Mouse (Mus musculus) hindbrain, postnatal 0 days (tissue): ENCODE results near the gene Bend5. TPM values are rescaled to one million over a fixed set of nuclear protein-coding genes. Genes with fewer than 3 reads are reported as not detected.

Experiments used
- ATAC-seq: fragments of 200-750 bp; cut with Nextera tagmentation; 2 replicates; pipeline ENCODE4 v1.8.0; 2017; ENCODE audit warnings: mild to moderate bottlenecking, moderate TSS enrichment, moderate library complexity
- DNase-seq: peaks from one replicate; pipeline ENCODE4 v3.0.0-alpha.2; 2015; ENCODE audit warnings: low spot score
- H3K27ac ChIP-seq: fragments of 300-500 bp; sonication (generic); 2 replicates; pipeline ENCODE4 v1.5.1; 2014; ENCODE audit warnings: mild to moderate bottlenecking
- H3K27me3 ChIP-seq: fragments of 300-500 bp; sonication (generic); 2 replicates; pipeline ENCODE4 v1.6.1; 2014; ENCODE audit warnings: low read length, mixed read lengths; ENCODE audit not compliant: insufficient read depth
- H3K36me3 ChIP-seq: fragments of 300-500 bp; sonication (generic); 2 replicates; pipeline ENCODE4 v1.6.1; 2014; ENCODE audit warnings: low read length, mixed read lengths; ENCODE audit not compliant: insufficient read depth
- H3K4me1 ChIP-seq: fragments of 300-500 bp; sonication (generic); 2 replicates; pipeline ENCODE4 v1.6.1; 2014; ENCODE audit warnings: antibody characterized with exemption, low read length, mixed read lengths; ENCODE audit not compliant: insufficient read depth
- H3K4me2 ChIP-seq: fragments of 300-500 bp; sonication (generic); 2 replicates; pipeline ENCODE4 v1.6.1; 2014; ENCODE audit warnings: low read depth, mild to moderate bottlenecking, low read length, moderate library complexity, mixed read lengths
- H3K4me3 ChIP-seq: fragments of 300-500 bp; sonication (generic); 2 replicates; pipeline ENCODE4 v1.5.1; 2014; ENCODE audit warnings: low read length
- H3K9ac ChIP-seq: fragments of 300-500 bp; sonication (generic); replicated peaks from 2 replicates; pipeline ENCODE4 v1.6.1; 2014; ENCODE audit warnings: mild to moderate bottlenecking, low read length, moderate library complexity, mixed read lengths
- H3K9me3 ChIP-seq: fragments of 300-500 bp; sonication (generic); 2 replicates; pipeline ENCODE4 v1.6.1; 2016; ENCODE audit warnings: low read length, mixed read lengths
- CTCF ChIP-seq: IDR thresholded peaks from 2 replicates; pipeline ENCODE4 v1.5.1; 2016; ENCODE audit warnings: antibody characterized with exemption, control low read depth, low read depth
- WGBS: fragments of 180-500 bp; shearing (Covaris S2); extraction: QIAGEN DNeasy Blood & Tissue Kit; methylation state at CpG from one replicate; pipeline ENCODE4 v1.1.7; 2014; 5-methylcytosine and 5-hydroxymethylcytosine counted together
- polyA plus RNA-seq: library from polyadenylated mRNA; unstranded; fragments of >200 nt; fragmentation: Nextera tagmentation; extraction: Ambion mirVana; gene quantifications from 2 replicates; pipeline ENCODE4 v1.2.1, GENCODE M21; 2015
- total RNA-seq: library from RNA; depleted of rRNA; stranded (reverse); fragments of >200 nt; gene quantifications from 2 replicates; pipeline ENCODE4 v1.2.3, GENCODE M21; 2014

Gene Bend5
- total and polyA plus RNA-seq, 2 experiments from 2014 or later = 30.6 to 48.9 TPM

GRCm38 (mm10) chr4:111400676-111401075 is 14.1 kb upstream of the Bend5 start:
- WGBS = 24% methylated on average over 2 of the region's 2 CpGs
- Histone ChIP-seq H3K27me3 (no peaks in the 10 kb centered on the region), H3K4me2 (no peak overlapping the region), H3K4me3 (no peak overlapping the region), H3K27ac (no peak overlapping the region), H3K4me1 (no peaks in the 10 kb centered on the region), H3K9ac (no peak overlapping the region), H3K9me3 (no peaks in the 10 kb centered on the region), H3K36me3 (no peaks in the 10 kb centered on the region)
- no peak for TF ChIP-seq CTCF
- DNase-seq (peak; percentile 56), ATAC-seq (peak; percentile 47; the same call in 1 of the 2 replicates)

- no peaks in the 10 kb centered on the region for H3K36me3 ChIP-seq
- H3K27ac ChIP-seq = no peak overlapping the region
- no peak overlapping the region for H3K4me3 ChIP-seq
- no peak for TF ChIP-seq CTCF
- ATAC-seq (no peak), DNase-seq (no peak)
- no peaks in the 10 kb centered on the region for H3K27me3 ChIP-seq
- no peaks in the 10 kb centered on the region for H3K4me1 ChIP-seq
- H3K9me3 ChIP-seq = no peaks in the 10 kb centered on the region
- 50% methylated on average over 1 of the region's 1 CpGs for WGBS
- H3K4me2 ChIP-seq = no peak overlapping the region
- no peak overlapping the region for H3K9ac ChIP-seq
Observed at GRCm38 (mm10) chr4:111403243-111403642, 11.6 kb upstream of the Bend5 start.

GRCm38 (mm10) chr4:111410731-111411130 is 4.1 kb upstream of the Bend5 start:
- Histone ChIP-seq H3K9me3 (no peaks in the 10 kb centered on the region), H3K27ac (no peak overlapping the region), H3K4me3 (no peak overlapping the region), H3K4me1 (peaks cover 2% of the 10 kb centered on the region; the same call in 1 of the 2 replicates), H3K9ac (no peak overlapping the region), H3K36me3 (no peaks in the 10 kb centered on the region), H3K27me3 (no peaks in the 10 kb centered on the region; the same call in 1 of the 2 replicates), H3K4me2 (no peak overlapping the region)
- no peak for ATAC-seq
- TF ChIP-seq CTCF = no peak
- WGBS = 87% methylated on average over 4 of the region's 4 CpGs
- no peak for DNase-seq

- peak overlapping the region; percentile 86; the same call in 1 of the 2 replicates for H3K27ac ChIP-seq
- H3K4me1 ChIP-seq = peaks cover 13% of the 10 kb centered on the region
- WGBS = under 1% methylated on average over 6 of the region's 6 CpGs
- peak; percentile 64 for ATAC-seq
- H3K9ac ChIP-seq = peak overlapping the region; percentile 91
- no peaks in the 10 kb centered on the region for H3K9me3 ChIP-seq
- H3K4me3 ChIP-seq = peak overlapping the region; percentile 83
- no peak for DNase-seq
- H3K27me3 ChIP-seq = no peaks in the 10 kb centered on the region; the same call in 1 of the 2 replicates
- TF ChIP-seq CTCF = no peak
- peak overlapping the region; percentile 75 for H3K4me2 ChIP-seq
- no peaks in the 10 kb centered on the region for H3K36me3 ChIP-seq
Observed at GRCm38 (mm10) chr4:111414399-111414798, 407 bp upstream of the Bend5 start.

- ATAC-seq (no peak), DNase-seq (no peak)
- no peaks in the 10 kb centered on the region for H3K9me3 ChIP-seq
- no peaks in the 10 kb centered on the region for H3K36me3 ChIP-seq
- peak overlapping the region; percentile 91; the same call in 1 of the 2 replicates for H3K9ac ChIP-seq
- no peaks in the 10 kb centered on the region; the same call in 1 of the 2 replicates for H3K27me3 ChIP-seq
- peak overlapping the region; percentile 75 for H3K4me2 ChIP-seq
- TF ChIP-seq CTCF = no peak
- H3K4me3 ChIP-seq = peak overlapping the region; percentile 83
- 80% methylated on average over 3 of the region's 3 CpGs for WGBS
- H3K27ac ChIP-seq = no peak overlapping the region
- H3K4me1 ChIP-seq = peaks cover 16% of the 10 kb centered on the region
Observed at GRCm38 (mm10) chr4:111416126-111416525, 1.3 kb downstream of the Bend5 start.

GRCm38 (mm10) chr4:111416551-111416950 is 1.7 kb downstream of the Bend5 start:
- DNase-seq (no peak), ATAC-seq (no peak)
- no peak overlapping the region for H3K27ac ChIP-seq
- peaks cover 16% of the 10 kb centered on the region for H3K4me1 ChIP-seq
- TF ChIP-seq CTCF = no peak
- H3K36me3 ChIP-seq = no peaks in the 10 kb centered on the region
- no peaks in the 10 kb centered on the region for H3K9me3 ChIP-seq
- 75% methylated on average over 3 of the region's 3 CpGs for WGBS
- H3K4me2 ChIP-seq = peak overlapping the region; percentile 75
- no peaks in the 10 kb centered on the region for H3K27me3 ChIP-seq
- no peak overlapping the region; the same call in 1 of the 2 replicates for H3K4me3 ChIP-seq
- H3K9ac ChIP-seq = no peak overlapping the region

- Histone ChIP-seq H3K27ac (no peak overlapping the region), H3K4me1 (peaks cover 16% of the 10 kb centered on the region), H3K9ac (no peak overlapping the region), H3K36me3 (no peaks in the 10 kb centered on the region), H3K9me3 (no peaks in the 10 kb centered on the region), H3K27me3 (no peaks in the 10 kb centered on the region), H3K4me2 (0 out of 2 replicates have a peak overlapping the region, but pooled peaks have one; percentile 75), H3K4me3 (no peak overlapping the region)
- TF ChIP-seq CTCF = no peak
- no peak for ATAC-seq
- WGBS = 95% methylated on average over 5 of the region's 5 CpGs
- no peak for DNase-seq
Observed at GRCm38 (mm10) chr4:111417716-111418115, 2.9 kb downstream of the Bend5 start.
